Mouse (Mus musculus): ENCODE data around the gene Dnajc22. TPM values are rescaled to one million over a fixed set of nuclear protein-coding genes. Genes with fewer than 3 reads are reported as not detected.

Dnajc22 gene
- polyA plus RNA-seq, 1 experiment from 2014 or later = 2.0 TPM

Small RNAs within 50 kb of the gene (microRNA-seq; reads per million reads assigned to microRNA genes)
- gene Mir6960 = 0.74 reads per million

Other genes with a start within 250 kb of the Dnajc22 start
- gene Kmt2d, start 222.0 kb upstream of the Dnajc22 start, polyA plus RNA-seq (2015; fragmentation: Nextera tagmentation; extraction: Ambion mirVana) = 11.9 and 13.5 TPM in 2 replicates
- 35.5 and 35.9 TPM in 2 replicates for gene Rhebl1, start 198.6 kb upstream of the Dnajc22 start, polyA plus RNA-seq (2015; fragmentation: Nextera tagmentation; extraction: Ambion mirVana)
- 0.35 and 0.73 TPM in 2 replicates for gene Dhh, start 194.6 kb upstream of the Dnajc22 start, polyA plus RNA-seq (2015; fragmentation: Nextera tagmentation; extraction: Ambion mirVana)
- gene Lmbr1l, start 174.9 kb upstream of the Dnajc22 start, polyA plus RNA-seq (2015; fragmentation: Nextera tagmentation; extraction: Ambion mirVana) = 35.5 and 38.3 TPM in 2 replicates
- 1,136 and 1,188 TPM in 2 replicates for gene Tuba1b, start 158.6 kb upstream of the Dnajc22 start, polyA plus RNA-seq (2015; fragmentation: Nextera tagmentation; extraction: Ambion mirVana)
- not detected in 2 replicates for gene Gm49450, start 139.6 kb upstream of the Dnajc22 start, polyA plus RNA-seq (2015; fragmentation: Nextera tagmentation; extraction: Ambion mirVana)
- 17,671 and 17,732 TPM in 2 replicates for gene Tuba1a, start 139.5 kb upstream of the Dnajc22 start, polyA plus RNA-seq (2015; fragmentation: Nextera tagmentation; extraction: Ambion mirVana)
- gene Tuba1c, start 63.3 kb upstream of the Dnajc22 start, polyA plus RNA-seq (2015; fragmentation: Nextera tagmentation; extraction: Ambion mirVana) = 16.4 and 20.5 TPM in 2 replicates
- gene Prph, start 38.0 kb upstream of the Dnajc22 start, polyA plus RNA-seq (2015; fragmentation: Nextera tagmentation; extraction: Ambion mirVana) = 5.7 and 10.3 TPM in 2 replicates
- 4.9 and 6.6 TPM in 2 replicates for gene Troap, start 18.6 kb upstream of the Dnajc22 start, polyA plus RNA-seq (2015; fragmentation: Nextera tagmentation; extraction: Ambion mirVana)
- 12.4 and 15.3 TPM in 2 replicates for gene C1ql4, start 5.4 kb upstream of the Dnajc22 start, polyA plus RNA-seq (2015; fragmentation: Nextera tagmentation; extraction: Ambion mirVana)
- gene Spats2, start 32.7 kb downstream of the Dnajc22 start, polyA plus RNA-seq (2015; fragmentation: Nextera tagmentation; extraction: Ambion mirVana) = 33.0 and 35.4 TPM in 2 replicates
- 0.25 and 0.40 TPM in 2 replicates for gene Kcnh3, start 131.7 kb downstream of the Dnajc22 start, polyA plus RNA-seq (2015; fragmentation: Nextera tagmentation; extraction: Ambion mirVana)
- gene Mcrs1, start 158.8 kb downstream of the Dnajc22 start, polyA plus RNA-seq (2015; fragmentation: Nextera tagmentation; extraction: Ambion mirVana) = 213 and 225 TPM in 2 replicates
- gene Prpf40b, start 201.9 kb downstream of the Dnajc22 start, polyA plus RNA-seq (2015; fragmentation: Nextera tagmentation; extraction: Ambion mirVana) = 129 and 132 TPM in 2 replicates
- gene Fam186b, start 202.7 kb downstream of the Dnajc22 start, polyA plus RNA-seq (2015; fragmentation: Nextera tagmentation; extraction: Ambion mirVana) = 0.62 and 0.75 TPM in 2 replicates

Data from midbrain, embryonic 15.5 days (tissue).